Mouse (Mus musculus) ovary, postnatal 14 days (tissue): ENCODE measurements around the gene Arhgap11a.

Experiments
- DNase-seq: peaks from one replicate; pipeline ENCODE4 v3.0.0; 2022; ENCODE audit warnings: low spot score

The Arhgap11a gene

GRCm38 (mm10) chr2:113848245-113849121 is at the start of gene Arhgap11a:
Arhgap11a (minus strand) TSS chr2:113848661.
- peak; percentile 92 for DNase-seq

GRCm38 (mm10) chr2:113893385-113894122 is 45.1 kb upstream of the Arhgap11a start:
- no peak for DNase-seq

GRCm38 (mm10) chr2:113887166-113887565 is 38.7 kb upstream of the Arhgap11a start:
- no peak for DNase-seq

- no peak for DNase-seq
These were observed 37.6 kb upstream of the Arhgap11a start for GRCm38 (mm10) chr2:113886061-113886460.

GRCm38 (mm10) chr2:113870115-113870514 is 21.7 kb upstream of the Arhgap11a start:
- DNase-seq = no peak

GRCm38 (mm10) chr2:113868404-113868803 is 19.9 kb upstream of the Arhgap11a start:
- no peak for DNase-seq

GRCm38 (mm10) chr2:113866155-113866554 is 17.7 kb upstream of the Arhgap11a start:
- no peak for DNase-seq

- no peak for DNase-seq
These were observed 680 bp upstream of the Arhgap11a start for GRCm38 (mm10) chr2:113849141-113849540.

- no peak for DNase-seq
These were observed 700 bp downstream of the Arhgap11a start for GRCm38 (mm10) chr2:113847678-113848244.

GRCm38 (mm10) chr2:113845081-113845480 is 3.4 kb downstream of the Arhgap11a start:
- DNase-seq = no peak

GRCm38 (mm10) chr2:113841656-113842437 is 6.6 kb downstream of the Arhgap11a start:
- DNase-seq = no peak

- DNase-seq = no peak
These were observed 9.0 kb downstream of the Arhgap11a start for GRCm38 (mm10) chr2:113839488-113839887.

- DNase-seq = no peak
These were observed 13.2 kb downstream of the Arhgap11a start for GRCm38 (mm10) chr2:113835219-113835618.

GRCm38 (mm10) chr2:113828943-113829882 is 19.2 kb downstream of the Arhgap11a start, which contains the start of gene Scg5:
Scg5 (minus strand) TSS chr2:113829121.
- no peak for DNase-seq

- DNase-seq = no peak
These were observed 20.1 kb downstream of the Arhgap11a start for GRCm38 (mm10) chr2:113828086-113828942.

GRCm38 (mm10) chr2:113823909-113824308 is 24.6 kb downstream of the Arhgap11a start:
- no peak for DNase-seq

GRCm38 (mm10) chr2:113822367-113822766 is 26.1 kb downstream of the Arhgap11a start:
- DNase-seq = no peak

- DNase-seq = no peak
These were observed 27.2 kb downstream of the Arhgap11a start for GRCm38 (mm10) chr2:113821176-113821734.

- DNase-seq = no peak
These were observed 28.3 kb downstream of the Arhgap11a start for GRCm38 (mm10) chr2:113820117-113820516.
